Mouse (Mus musculus) liver, embryonic 14.5 days (tissue): ENCODE data around the gene Fbxo9. TPM values are rescaled to one million over a fixed set of nuclear protein-coding genes. Genes with fewer than 3 reads are reported as not detected.
A peak's percentile ranks its signal among the peaks of the same experiment; 100 is the strongest.
"Not testable (repeated sequence)": the region's sequence is repeated elsewhere in the genome, so short reads cannot be mapped to it uniquely, and the experiment has no call there.

Experiments used
- ATAC-seq: fragments of 200-750 bp; cut with Nextera tagmentation; 2 replicates; pipeline ENCODE4 v1.8.0; 2017; ENCODE audit warnings: moderate number of reproducible peaks, mild to moderate bottlenecking, moderate library complexity; ENCODE audit not compliant: insufficient read depth
- DNase-seq, 3 experiments: peaks; one replicate each; pipeline ENCODE4 v3.0.0-alpha.2; 2012 to 2013; ENCODE audit warnings: low read depth in 3 of 3, low spot score in 3 of 3
- H3K27ac ChIP-seq: fragments of 300-500 bp; sonication (generic); 2 replicates; pipeline ENCODE4 v1.5.1; 2014; ENCODE audit warnings: moderate library complexity, mild to moderate bottlenecking, control low read depth, inconsistent platforms
- H3K27me3 ChIP-seq: fragments of 300-500 bp; sonication (generic); 2 replicates; pipeline ENCODE4 v1.6.1; 2014; ENCODE audit warnings: mild to moderate bottlenecking, low read length, moderate library complexity; ENCODE audit not compliant: control insufficient read depth, insufficient read depth
- H3K36me3 ChIP-seq: fragments of 300-500 bp; sonication (generic); replicated peaks from 2 replicates; pipeline ENCODE4 v1.6.1; 2014; ENCODE audit warnings: low read depth; ENCODE audit not compliant: control insufficient read depth, insufficient read depth
- H3K4me1 ChIP-seq, 2 experiments: fragments of 200-500 bp in 1 of 2; fragments of 300-500 bp in 1 of 2; sonication (generic) in 1 of 2; replicated peaks; 2 replicates each; pipeline ENCODE4 v1.6.1; 2012 to 2014; ENCODE audit warnings: antibody characterized with exemption in 1 of 2, inconsistent platforms in 1 of 2, low read length in 1 of 2; ENCODE audit not compliant: control insufficient read depth in 2 of 2, insufficient read depth in 2 of 2
- H3K4me2 ChIP-seq: fragments of 300-500 bp; sonication (generic); 2 replicates; pipeline ENCODE4 v1.6.1; 2014; ENCODE audit warnings: low read depth, mild to moderate bottlenecking, control low read depth, moderate library complexity
- H3K4me3 ChIP-seq, 2 experiments: fragments of 200-500 bp in 1 of 2; fragments of 300-500 bp in 1 of 2; sonication (generic) in 1 of 2; 2 replicates each; pipeline ENCODE4 v1.5.1; 2012 to 2014; ENCODE audit warnings: low read depth in 2 of 2, low read length in 2 of 2, mild to moderate bottlenecking in 2 of 2, control low read depth in 1 of 2, inconsistent platforms in 1 of 2, moderate library complexity in 1 of 2; ENCODE audit not compliant: insufficient read depth in 1 of 2
- H3K9ac ChIP-seq: fragments of 300-500 bp; sonication (generic); replicated peaks from 2 replicates; pipeline ENCODE4 v1.6.1; 2014; ENCODE audit warnings: mild to moderate bottlenecking, control low read depth, moderate library complexity
- H3K9me3 ChIP-seq: fragments of 300-500 bp; sonication (generic); 2 replicates; pipeline ENCODE4 v1.6.1; 2016; ENCODE audit warnings: low read length, mixed read lengths; ENCODE audit not compliant: control insufficient read depth
- CTCF ChIP-seq: IDR thresholded peaks from 2 replicates; pipeline ENCODE4 v1.5.1; 2016; ENCODE audit warnings: antibody characterized with exemption, low read depth, control low read depth
- EP300 ChIP-seq: IDR thresholded peaks from 2 replicates; pipeline ENCODE4 v1.6.1; 2016; ENCODE audit warnings: antibody characterized with exemption, low read depth
- WGBS: fragments of 180-500 bp; shearing (Covaris S2); extraction: QIAGEN DNeasy Blood & Tissue Kit; methylation state at CpG from one replicate; pipeline ENCODE4 v1.1.7; 2014; ENCODE audit not compliant: insufficient replicate concordance; 5-methylcytosine and 5-hydroxymethylcytosine counted together
- polyA plus RNA-seq, 2 experiments: library from polyadenylated mRNA; depleted of rRNA in 1 of 2; stranded (reverse) in 1 of 2; unstranded in 1 of 2; fragments of >200 nt; fragmentation: Nextera tagmentation in 1 of 2; extraction: Ambion mirVana in 1 of 2; gene quantifications; 2 replicates each; pipeline versions ENCODE4 v1.2.1 to v1.2.3; 2012 to 2014

The Fbxo9 gene
- polyA plus RNA-seq (2012; rRNA removed) (47.3 and 78.1 TPM in 2 replicates), polyA plus RNA-seq (2014; fragmentation: Nextera tagmentation; extraction: Ambion mirVana) (68.1 and 80.0 TPM in 2 replicates)

DNA sequence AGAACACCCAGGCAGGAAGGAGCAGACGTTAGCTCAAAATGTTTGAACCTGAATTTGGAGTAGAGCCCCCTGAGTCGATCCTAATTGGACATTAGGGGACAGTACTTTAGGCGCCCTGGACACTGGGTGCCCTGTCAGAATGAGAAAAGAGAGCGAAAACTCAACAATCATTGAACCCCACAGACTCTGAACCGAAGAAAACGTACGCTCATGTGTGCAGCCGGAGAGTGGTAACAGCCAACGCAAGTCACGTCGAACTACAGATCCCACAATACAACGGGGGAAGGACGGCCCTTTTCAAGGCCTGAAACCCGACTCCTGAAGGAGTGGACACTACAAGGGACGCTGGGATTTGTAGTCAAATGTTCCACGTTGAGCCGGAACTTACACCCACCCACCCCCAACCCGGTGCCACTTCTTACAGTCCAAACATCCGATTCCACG lies at the start of gene Fbxo9, which contains the start of gene Ick:
TSS of gene Fbxo9 (minus strand) at position 270 of the 444 bp plus-strand sequence.
TSS of gene Ick (plus strand) at position 397 of the 444 bp plus-strand sequence.
- ATAC-seq (peak; percentile 82), DNase-seq (peak; percentile 94 to 95 (median 95))
- Histone ChIP-seq H3K9ac (peak within 1 kb of the TSS; percentile 98), H3K4me1 (peaks cover 33 to 34% of the 10 kb centered on the region in 2 experiments), H3K36me3 (peaks cover 9% of the 10 kb centered on the region), H3K4me2 (peak within 1 kb of the TSS; percentile 85), H3K27me3 (no peaks in the 10 kb centered on the region), H3K27ac (peak within 1 kb of the TSS; percentile 97), H3K4me3 (peak within 1 kb of the TSS; percentile 74 to 81), H3K9me3 (no peaks in the 10 kb centered on the region)
- no peak for TF ChIP-seq CTCF
- TF ChIP-seq EP300, result no peak
- WGBS, result under 1% methylated on average over 20 of the region's 20 CpGs

DNA sequence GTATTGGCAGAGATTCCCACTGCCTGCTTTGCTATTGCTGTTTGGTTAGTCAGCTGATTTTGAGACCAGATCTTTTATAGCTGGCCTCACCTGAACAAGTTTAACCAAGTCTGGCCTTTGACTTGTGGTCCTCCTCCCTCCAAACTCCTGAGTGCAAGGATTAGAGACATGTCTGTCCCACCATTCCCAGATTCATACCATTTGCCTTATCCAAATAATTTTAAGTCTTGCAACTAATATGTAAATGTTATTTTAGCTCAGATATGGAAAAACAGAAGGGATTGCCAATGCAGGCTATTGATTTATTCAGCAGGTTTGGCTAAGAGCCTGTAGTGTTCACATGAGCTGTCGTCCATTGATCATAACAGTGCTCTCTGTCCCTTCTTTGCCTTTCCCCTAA lies 48.4 kb upstream of the Fbxo9 start:
- Histone ChIP-seq H3K27me3 (no peaks in the 10 kb centered on the region), H3K36me3 (peaks cover 2% of the 10 kb centered on the region), H3K4me1 (no peaks in the 10 kb centered on the region), H3K27ac (no peak overlapping the region), H3K9ac (no peak overlapping the region), H3K4me2 (no peak overlapping the region), H3K9me3 (no peaks in the 10 kb centered on the region), H3K4me3 (no peak overlapping the region)
- 71% methylated on average over 1 of the region's 1 CpGs for WGBS
- ATAC-seq (no peak), DNase-seq (no peak)
- TF ChIP-seq EP300 (no peak), CTCF (no peak)

DNA sequence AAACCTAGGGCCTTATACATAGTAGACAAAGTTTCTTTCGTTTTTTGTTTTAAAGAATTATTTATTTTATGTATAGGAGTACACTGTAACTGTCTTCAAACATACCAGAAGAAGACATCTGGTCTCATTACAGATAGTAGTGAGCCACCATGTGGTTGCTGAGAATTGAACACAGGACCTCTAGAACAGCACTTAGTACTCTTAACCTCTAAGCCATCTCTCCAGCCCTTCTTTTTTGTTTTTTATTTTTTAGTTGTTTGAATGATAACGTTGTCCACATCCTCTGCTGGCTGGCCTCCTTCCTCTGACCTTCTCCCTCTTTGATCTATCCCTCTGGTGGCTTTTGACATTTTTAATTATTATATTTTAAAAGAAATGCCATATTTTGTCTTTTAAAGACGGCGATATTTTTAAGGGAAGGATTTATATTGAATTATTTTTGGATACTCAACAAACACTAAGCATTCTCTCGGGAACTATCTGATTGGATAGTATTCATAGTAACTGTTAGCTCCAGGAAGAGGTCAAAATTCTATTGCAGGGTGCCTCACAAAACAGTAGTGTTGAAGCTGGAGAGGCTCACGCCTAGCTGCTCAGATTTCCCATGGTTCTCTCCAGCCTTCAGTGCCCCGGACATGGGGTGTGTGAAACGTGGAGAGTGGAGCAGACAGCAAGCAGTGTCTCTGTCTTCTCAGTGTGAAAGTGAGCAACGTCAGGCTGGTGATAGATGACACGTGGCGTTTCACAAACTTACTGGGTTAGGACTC lies 45.5 kb upstream of the Fbxo9 start:
- WGBS, result 70% methylated on average over 11 of the region's 11 CpGs
- Histone ChIP-seq H3K27me3 (no peaks in the 10 kb centered on the region), H3K4me1 (no peaks in the 10 kb centered on the region), H3K4me2 (no peak overlapping the region), H3K27ac (no peak overlapping the region), H3K4me3 (no peak overlapping the region), H3K9me3 (no peaks in the 10 kb centered on the region), H3K36me3 (peaks cover 2% of the 10 kb centered on the region), H3K9ac (no peak overlapping the region)
- TF ChIP-seq CTCF, result no peak
- no peak for TF ChIP-seq EP300
- ATAC-seq (no peak), DNase-seq (no peak)

DNA sequence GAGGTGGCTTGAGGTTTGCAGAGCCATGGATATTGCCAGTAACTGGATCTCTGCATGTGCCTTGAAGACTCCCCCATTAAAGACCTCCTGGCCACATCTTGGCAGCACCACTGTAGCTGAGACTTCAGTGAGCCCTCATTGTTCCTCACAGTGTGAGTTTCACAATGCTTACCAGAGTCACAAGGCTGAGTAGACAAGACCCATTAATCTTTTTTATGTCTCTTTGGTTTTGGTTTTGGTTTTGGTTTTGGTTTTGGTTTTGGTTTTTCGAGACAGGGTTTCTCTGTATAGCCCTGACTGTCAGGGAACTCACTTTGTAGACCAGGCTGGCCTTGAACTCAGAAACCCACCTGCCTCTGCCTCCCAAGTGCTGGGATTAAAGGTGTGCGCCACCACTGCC lies 40.9 kb upstream of the Fbxo9 start:
- H3K9me3 ChIP-seq, DNase-seq, H3K9ac ChIP-seq, H3K4me1 ChIP-seq, H3K36me3 ChIP-seq, H3K27ac ChIP-seq, H3K4me2 ChIP-seq, H3K27me3 ChIP-seq, ATAC-seq, H3K4me3 ChIP-seq: not testable (repeated sequence)
- 63% methylated on average over 2 of the region's 2 CpGs for WGBS

DNA sequence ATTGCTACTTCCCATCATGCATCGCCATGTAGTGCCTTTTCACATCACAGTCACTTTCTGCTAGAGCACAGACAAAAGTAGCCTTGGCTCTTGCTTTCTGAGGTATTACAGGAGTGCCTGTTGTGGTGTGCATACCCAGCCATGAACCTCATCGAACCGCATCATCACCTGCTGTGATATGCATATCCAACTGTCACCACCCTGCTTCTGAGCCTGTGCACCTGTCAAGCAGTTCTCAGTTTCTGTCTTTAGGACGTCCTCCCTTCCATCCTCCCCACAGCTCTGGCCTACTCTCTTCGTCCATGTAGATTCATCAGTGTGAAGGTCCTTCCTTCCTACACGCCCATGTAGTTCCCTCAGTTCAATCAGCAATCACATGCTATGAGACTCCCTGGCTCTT lies 39.3 kb upstream of the Fbxo9 start:
- Histone ChIP-seq H3K9ac (no peak overlapping the region), H3K27me3 (no peaks in the 10 kb centered on the region), H3K27ac (no peak overlapping the region), H3K4me2 (no peak overlapping the region), H3K4me1 (no peaks in the 10 kb centered on the region), H3K4me3 (no peak overlapping the region), H3K36me3 (no peaks in the 10 kb centered on the region), H3K9me3 (no peaks in the 10 kb centered on the region)
- WGBS, result 65% methylated on average over 6 of the region's 6 CpGs
- TF ChIP-seq CTCF (no peak), EP300 (no peak)
- DNase-seq, result no peak
- no peak for ATAC-seq
